Mouse (Mus musculus): ENCODE results near the gene Mapk1. TPM values are rescaled to one million over a fixed set of nuclear protein-coding genes. Genes with fewer than 3 reads are reported as not detected.

Gene Mapk1
- total and polyA plus RNA-seq, 3 experiments, result 162 to 317 (median 244) TPM

DNA sequence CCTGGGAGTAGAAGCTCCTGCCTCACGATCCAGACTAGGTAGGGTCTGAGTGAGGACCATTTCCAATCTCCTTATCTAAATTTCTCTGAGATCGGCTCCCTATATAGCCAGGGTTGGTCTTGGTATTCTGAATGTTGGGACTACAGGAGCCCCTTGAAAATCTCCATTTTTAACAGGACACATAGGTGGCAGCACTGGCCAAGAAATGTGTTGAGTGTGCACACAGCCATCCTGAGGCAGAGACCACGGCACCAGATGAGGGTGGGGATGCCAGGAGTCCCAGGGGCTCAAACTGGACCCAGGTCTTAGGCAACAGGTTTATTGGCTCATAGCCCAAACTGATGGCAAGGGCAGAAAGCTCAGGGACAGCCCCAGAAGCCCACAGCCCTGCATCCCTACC is 105.2 kb downstream of the Mapk1 start:
- Histone ChIP-seq H3K4me1 (ENCODE audit: control insufficient read depth in 1 of 2, insufficient read depth in 2 of 2) (no peaks in the 10 kb centered on the region), H3K4me3 (replicated peaks in 1 of 3; ENCODE audit: low read depth in 2 of 3, low read length in 2 of 3, poor library complexity in 1 of 3) (no peak overlapping the region), H3K9me3 (replicated peaks; ENCODE audit: low read length) (no peaks in the 10 kb centered on the region), H3K4me2 (ENCODE audit: insufficient read depth, low read depth, poor library complexity, severe bottlenecking) (no peak overlapping the region), H3K27ac (ENCODE audit: insufficient read depth, low read depth) (no peak overlapping the region), H3K27me3 (replicated peaks) (no peaks in the 10 kb centered on the region), H3K9ac (ENCODE audit: insufficient read depth, low read depth) (no peak overlapping the region), H3K79me2 (replicated peaks; ENCODE audit: control insufficient read depth, extremely low read depth, insufficient read depth, poor library complexity, severe bottlenecking) (no peaks in the 10 kb centered on the region), H3K36me3 (replicated peaks in 1 of 2; ENCODE audit: control insufficient read depth in 1 of 2, insufficient read depth in 1 of 2, low read length in 1 of 2) (peaks cover 89 to 100% of the 10 kb centered on the region in 2 experiments)
- in situ Hi-C loops (cut with MboI; ENCODE audit: low pct_ligation_motif_present, low pct_unique_long_range_greater_than_20kb, low sequenced_read_pairs), result no loop called here
- no peak for DNase-seq (ENCODE audit: extremely low read depth)
- no peak for TF ChIP-seq E2F4 (IDR thresholded peaks at IDR 0.05; ENCODE audit: insufficient replicate concordance, low read depth, low read length)
- TF ChIP-seq RAD21 (IDR thresholded peaks at IDR 0.05; ENCODE audit: low read depth, low read length), result peak; percentile 13
- TF ChIP-seq ZKSCAN1 (IDR thresholded peaks at IDR 0.05; ENCODE audit: borderline replicate concordance, low read depth, low read length), result no peak
- TF ChIP-seq NRF1 (IDR thresholded peaks at IDR 0.05; ENCODE audit: low read depth, low read length), result no peak
- peak in 1 of 2 experiments; percentile 33; a peak in 2 of 4 replicates for TF ChIP-seq CTCF (conservative IDR thresholded peaks at IDR 0.05 in 1 of 2, IDR thresholded peaks at IDR 0.05 in 1 of 2; ENCODE audit: low read depth in 2 of 2, low read length in 2 of 2)
- dilution Hi-C loops (cut with MboI; ENCODE audit: extremely low pct_ligation_motif_present, extremely low pct_unique_long_range_greater_than_20kb, low sequenced_read_pairs), result no loop called here

DNA sequence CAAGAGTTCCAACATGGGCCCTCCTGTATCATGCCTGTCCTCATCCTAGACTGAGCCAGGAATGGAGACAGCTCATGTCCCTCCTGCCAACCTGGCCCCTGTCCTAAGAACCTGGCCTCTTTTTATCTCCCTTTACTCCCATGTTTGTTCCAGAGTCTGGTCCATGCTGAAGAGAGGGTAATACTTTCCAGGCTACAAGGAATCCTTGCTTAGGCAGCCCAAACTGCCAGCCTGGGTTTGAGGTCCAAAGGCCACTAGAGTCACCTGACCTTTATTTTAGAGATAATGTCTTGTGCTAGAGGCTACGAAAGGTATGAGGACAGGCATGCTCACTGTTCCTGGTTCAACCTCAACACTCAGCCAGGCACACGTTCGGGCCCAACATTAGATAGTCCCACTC is 113.8 kb downstream of the Mapk1 start:
- Histone ChIP-seq H3K4me2 (ENCODE audit: insufficient read depth, low read depth, poor library complexity, severe bottlenecking) (no peak overlapping the region), H3K36me3 (replicated peaks in 1 of 2; ENCODE audit: control insufficient read depth in 1 of 2, insufficient read depth in 1 of 2, low read length in 1 of 2) (peaks cover 80 to 95% of the 10 kb centered on the region in 2 experiments), H3K9ac (ENCODE audit: insufficient read depth, low read depth) (no peak overlapping the region), H3K4me3 (replicated peaks in 1 of 3; ENCODE audit: low read depth in 2 of 3, low read length in 2 of 3, poor library complexity in 1 of 3) (no peak overlapping the region), H3K27ac (ENCODE audit: insufficient read depth, low read depth) (no peak overlapping the region), H3K27me3 (replicated peaks) (no peaks in the 10 kb centered on the region), H3K79me2 (replicated peaks; ENCODE audit: control insufficient read depth, extremely low read depth, insufficient read depth, poor library complexity, severe bottlenecking) (no peaks in the 10 kb centered on the region), H3K9me3 (replicated peaks; ENCODE audit: low read length) (no peaks in the 10 kb centered on the region), H3K4me1 (ENCODE audit: control insufficient read depth in 1 of 2, insufficient read depth in 2 of 2) (no peaks in the 10 kb centered on the region)
- DNase-seq (ENCODE audit: extremely low read depth), result no peak
- TF ChIP-seq IRF4 (IDR thresholded peaks at IDR 0.05; ENCODE audit: low read depth, low read length) (no peak), JUN (IDR thresholded peaks at IDR 0.05; ENCODE audit: insufficient read depth, low read depth, low read length) (no peak), JUND (conservative IDR thresholded peaks at IDR 0.05; ENCODE audit: low read depth, low read length) (no peak), NRF1 (IDR thresholded peaks at IDR 0.05; ENCODE audit: low read depth, low read length) (no peak)
- in situ Hi-C loops (cut with MboI; ENCODE audit: low pct_ligation_motif_present, low pct_unique_long_range_greater_than_20kb, low sequenced_read_pairs), result no loop called here
- dilution Hi-C loops (cut with MboI; ENCODE audit: extremely low pct_ligation_motif_present, extremely low pct_unique_long_range_greater_than_20kb, low sequenced_read_pairs), result no loop called here

Other genes starting within 250 kb of the Mapk1 start
- gene Spag6l, start 153.9 kb upstream of the Mapk1 start, total RNA-seq (2012; rRNA removed), result not detected in 2 replicates
- not detected in 2 replicates for gene Spag6l, start 153.9 kb upstream of the Mapk1 start, total RNA-seq (2014; rRNA removed)
- not detected in 2 replicates for gene Spag6l, start 153.9 kb upstream of the Mapk1 start, polyA plus RNA-seq (2012; ENCODE audit: insufficient read length, low read depth)
- gene Igll1, start 119.4 kb upstream of the Mapk1 start, total RNA-seq (2012; rRNA removed), result not detected in 2 replicates
- not detected in 2 replicates for gene Igll1, start 119.4 kb upstream of the Mapk1 start, total RNA-seq (2014; rRNA removed)
- gene Igll1, start 119.4 kb upstream of the Mapk1 start, polyA plus RNA-seq (2012; ENCODE audit: insufficient read length, low read depth), result not detected in 2 replicates
- 61.8 and 64.9 TPM in 2 replicates for gene Top3b, start 112.6 kb upstream of the Mapk1 start, total RNA-seq (2012; rRNA removed)
- 50.7 and 56.7 TPM in 2 replicates for gene Top3b, start 112.6 kb upstream of the Mapk1 start, total RNA-seq (2014; rRNA removed)
- gene Top3b, start 112.6 kb upstream of the Mapk1 start, polyA plus RNA-seq (2012; ENCODE audit: insufficient read length, low read depth), result 76.3 and 88.4 TPM in 2 replicates
- 0.55 and 1.0 TPM in 2 replicates for gene Vpreb1, start 112.5 kb upstream of the Mapk1 start, total RNA-seq (2012; rRNA removed)
- not detected in 2 replicates for gene Vpreb1, start 112.5 kb upstream of the Mapk1 start, total RNA-seq (2014; rRNA removed)
- 0.64 and 0.97 TPM in 2 replicates for gene Vpreb1, start 112.5 kb upstream of the Mapk1 start, polyA plus RNA-seq (2012; ENCODE audit: insufficient read length, low read depth)
- gene Ppm1f, start 86.9 kb upstream of the Mapk1 start, total RNA-seq (2012; rRNA removed), result 37.7 and 48.0 TPM in 2 replicates
- 43.2 TPM in 2 replicates for gene Ppm1f, start 86.9 kb upstream of the Mapk1 start, total RNA-seq (2014; rRNA removed)
- 47.5 and 51.4 TPM in 2 replicates for gene Ppm1f, start 86.9 kb upstream of the Mapk1 start, polyA plus RNA-seq (2012; ENCODE audit: insufficient read length, low read depth)
- 1.3 and 1.5 TPM in 2 replicates for gene Ypel1, start 86.3 kb downstream of the Mapk1 start, total RNA-seq (2012; rRNA removed)
- 0.21 TPM in 1 of 2 replicates, not detected in the other for gene Ypel1, start 86.3 kb downstream of the Mapk1 start, total RNA-seq (2014; rRNA removed)
- gene Ypel1, start 86.3 kb downstream of the Mapk1 start, polyA plus RNA-seq (2012; ENCODE audit: insufficient read length, low read depth), result 0.56 and 0.83 TPM in 2 replicates
- 101 and 102 TPM in 2 replicates for gene Ppil2, start 127.9 kb downstream of the Mapk1 start, total RNA-seq (2012; rRNA removed)
- gene Ppil2, start 127.9 kb downstream of the Mapk1 start, total RNA-seq (2014; rRNA removed), result 82.9 and 98.1 TPM in 2 replicates
- 88.1 and 90.1 TPM in 2 replicates for gene Ppil2, start 127.9 kb downstream of the Mapk1 start, polyA plus RNA-seq (2012; ENCODE audit: insufficient read length, low read depth)
- gene 2610318N02Rik, start 141.8 kb downstream of the Mapk1 start, total RNA-seq (2012; rRNA removed), result 21.0 and 27.5 TPM in 2 replicates
- gene 2610318N02Rik, start 141.8 kb downstream of the Mapk1 start, total RNA-seq (2014; rRNA removed), result 33.3 and 33.8 TPM in 2 replicates
- gene 2610318N02Rik, start 141.8 kb downstream of the Mapk1 start, polyA plus RNA-seq (2012; ENCODE audit: insufficient read length, low read depth), result 71.1 and 78.4 TPM in 2 replicates
- gene Sdf2l1, start 149.0 kb downstream of the Mapk1 start, total RNA-seq (2012; rRNA removed), result 235 and 348 TPM in 2 replicates
- 159 and 168 TPM in 2 replicates for gene Sdf2l1, start 149.0 kb downstream of the Mapk1 start, total RNA-seq (2014; rRNA removed)
- 159 and 165 TPM in 2 replicates for gene Sdf2l1, start 149.0 kb downstream of the Mapk1 start, polyA plus RNA-seq (2012; ENCODE audit: insufficient read length, low read depth)
- 68.0 and 70.9 TPM in 2 replicates for gene Ydjc, start 161.2 kb downstream of the Mapk1 start, total RNA-seq (2012; rRNA removed)
- 48.9 and 54.3 TPM in 2 replicates for gene Ydjc, start 161.2 kb downstream of the Mapk1 start, total RNA-seq (2014; rRNA removed)
- 63.4 and 65.3 TPM in 2 replicates for gene Ydjc, start 161.2 kb downstream of the Mapk1 start, polyA plus RNA-seq (2012; ENCODE audit: insufficient read length, low read depth)
- gene Ccdc116, start 163.8 kb downstream of the Mapk1 start, total RNA-seq (2012; rRNA removed), result 4.4 and 6.4 TPM in 2 replicates
- 7.5 and 8.9 TPM in 2 replicates for gene Ccdc116, start 163.8 kb downstream of the Mapk1 start, total RNA-seq (2014; rRNA removed)
- 7.7 and 9.7 TPM in 2 replicates for gene Ccdc116, start 163.8 kb downstream of the Mapk1 start, polyA plus RNA-seq (2012; ENCODE audit: insufficient read length, low read depth)
- gene Ube2l3, start 219.3 kb downstream of the Mapk1 start, total RNA-seq (2012; rRNA removed), result 156 and 229 TPM in 2 replicates
- 302 and 354 TPM in 2 replicates for gene Ube2l3, start 219.3 kb downstream of the Mapk1 start, total RNA-seq (2014; rRNA removed)
- gene Ube2l3, start 219.3 kb downstream of the Mapk1 start, polyA plus RNA-seq (2012; ENCODE audit: insufficient read length, low read depth), result 377 and 386 TPM in 2 replicates
- 0.21 and 0.34 TPM in 2 replicates for gene Rimbp3, start 225.2 kb downstream of the Mapk1 start, total RNA-seq (2012; rRNA removed)
- 0.09 TPM in 1 of 2 replicates, not detected in the other for gene Rimbp3, start 225.2 kb downstream of the Mapk1 start, total RNA-seq (2014; rRNA removed)
- 0.06 and 0.08 TPM in 2 replicates for gene Rimbp3, start 225.2 kb downstream of the Mapk1 start, polyA plus RNA-seq (2012; ENCODE audit: insufficient read length, low read depth)